Mouse (Mus musculus) E14TG2a.4 (cell line): ENCODE measurements around the gene Schip1.

Source experiments
- H3K27me3 ChIP-seq: 2 replicates; pipeline ENCODE4 v1.6.1; 2014; ENCODE audit warnings: low read length, control low read depth; ENCODE audit not compliant: insufficient read depth
- H3K36me3 ChIP-seq: 2 replicates; pipeline ENCODE4 v1.6.1; 2014; ENCODE audit warnings: low read length, control low read depth; ENCODE audit not compliant: insufficient read depth
- H3K4me1 ChIP-seq: replicated peaks from 2 replicates; pipeline ENCODE4 v1.6.1; 2014; ENCODE audit warnings: low read depth, low read length, control low read depth
- H3K4me3 ChIP-seq: replicated peaks from 2 replicates; pipeline ENCODE4 v1.5.1; 2014; ENCODE audit warnings: mild to moderate bottlenecking, low read length
- H3K9me3 ChIP-seq: 2 replicates; pipeline ENCODE4 v1.6.1; 2014; ENCODE audit warnings: low read length, control low read depth
- CTCF ChIP-seq: conservative IDR thresholded peaks from 2 replicates; pipeline ENCODE4 v1.5.1; 2014; ENCODE audit warnings: low read length
- NANOG ChIP-seq: IDR thresholded peaks from 2 replicates; pipeline ENCODE4 v1.6.1; 2014; ENCODE audit warnings: borderline replicate concordance, low read length, mixed read lengths
- POU5F1 ChIP-seq: IDR thresholded peaks from 2 replicates; pipeline ENCODE4 v1.6.1; 2014; ENCODE audit warnings: low read length, borderline replicate concordance

Gene Schip1

GRCm38 (mm10) chr3:68470622-68471021, 406.0 kb downstream of the Schip1 start:
- H3K4me3 ChIP-seq = no peak overlapping the region
- peaks cover 54% of the 10 kb centered on the region for H3K4me1 ChIP-seq
- H3K27me3 ChIP-seq = no peaks in the 10 kb centered on the region
- H3K36me3 ChIP-seq = no peaks in the 10 kb centered on the region
- no peaks in the 10 kb centered on the region for H3K9me3 ChIP-seq
- TF ChIP-seq NANOG (no peak), CTCF (no peak)

- H3K4me3 ChIP-seq = peak overlapping the region; percentile 11; the same call in 1 of the 2 replicates
- TF ChIP-seq POU5F1 = no peak
- no peaks in the 10 kb centered on the region for H3K9me3 ChIP-seq
- peaks cover 59% of the 10 kb centered on the region for H3K4me1 ChIP-seq
- H3K27me3 ChIP-seq = no peaks in the 10 kb centered on the region
- no peaks in the 10 kb centered on the region for H3K36me3 ChIP-seq
Observed at GRCm38 (mm10) chr3:68476336-68476735, 411.7 kb downstream of the Schip1 start.

GRCm38 (mm10) chr3:68477478-68477877, 412.9 kb downstream of the Schip1 start:
- H3K36me3 ChIP-seq = no peaks in the 10 kb centered on the region
- TF ChIP-seq CTCF (no peak), POU5F1 (no peak), NANOG (no peak)
- 0 out of 2 replicates have a peak overlapping the region, but pooled peaks have one; percentile 18 for H3K4me3 ChIP-seq
- H3K9me3 ChIP-seq = no peaks in the 10 kb centered on the region
- H3K27me3 ChIP-seq = no peaks in the 10 kb centered on the region
- peaks cover 64% of the 10 kb centered on the region for H3K4me1 ChIP-seq

- Histone ChIP-seq H3K9me3 (no peaks in the 10 kb centered on the region), H3K36me3 (no peaks in the 10 kb centered on the region), H3K27me3 (no peaks in the 10 kb centered on the region), H3K4me1 (peaks cover 63% of the 10 kb centered on the region), H3K4me3 (no peak overlapping the region)
- no peak for TF ChIP-seq CTCF
- no peak for TF ChIP-seq POU5F1
- TF ChIP-seq NANOG = no peak
Observed at GRCm38 (mm10) chr3:68479266-68479665, 414.7 kb downstream of the Schip1 start.

GRCm38 (mm10) chr3:68483517-68483916, 418.9 kb downstream of the Schip1 start:
- peaks cover 39% of the 10 kb centered on the region for H3K4me1 ChIP-seq
- H3K9me3 ChIP-seq = no peaks in the 10 kb centered on the region
- H3K4me3 ChIP-seq = no peak overlapping the region
- no peaks in the 10 kb centered on the region for H3K27me3 ChIP-seq
- TF ChIP-seq CTCF (no peak), POU5F1 (no peak)
- H3K36me3 ChIP-seq = no peaks in the 10 kb centered on the region

GRCm38 (mm10) chr3:68484021-68484420, 419.4 kb downstream of the Schip1 start:
- H3K27me3 ChIP-seq = no peaks in the 10 kb centered on the region
- H3K4me3 ChIP-seq = no peak overlapping the region
- TF ChIP-seq NANOG (no peak), POU5F1 (no peak), CTCF (no peak)
- no peaks in the 10 kb centered on the region for H3K36me3 ChIP-seq
- H3K4me1 ChIP-seq = peaks cover 40% of the 10 kb centered on the region
- no peaks in the 10 kb centered on the region for H3K9me3 ChIP-seq

- TF ChIP-seq CTCF = 0 out of 2 replicates have a peak, but pooled peaks have one; percentile 9
- TF ChIP-seq NANOG = no peak
- Histone ChIP-seq H3K9me3 (no peaks in the 10 kb centered on the region), H3K4me3 (no peak overlapping the region), H3K36me3 (no peaks in the 10 kb centered on the region), H3K4me1 (peaks cover 41% of the 10 kb centered on the region), H3K27me3 (no peaks in the 10 kb centered on the region)
Observed at GRCm38 (mm10) chr3:68484561-68484960, 420.0 kb downstream of the Schip1 start.

GRCm38 (mm10) chr3:68487621-68488020, 423.0 kb downstream of the Schip1 start:
- Histone ChIP-seq H3K27me3 (no peaks in the 10 kb centered on the region), H3K4me1 (peaks cover 64% of the 10 kb centered on the region), H3K9me3 (no peaks in the 10 kb centered on the region), H3K36me3 (peaks cover 9% of the 10 kb centered on the region), H3K4me3 (0 out of 2 replicates have a peak overlapping the region, but pooled peaks have one; percentile 14)
- TF ChIP-seq CTCF = no peak
- TF ChIP-seq NANOG = no peak
- TF ChIP-seq POU5F1 = no peak

GRCm38 (mm10) chr3:68488316-68488715, 423.7 kb downstream of the Schip1 start:
- peaks cover 9% of the 10 kb centered on the region for H3K36me3 ChIP-seq
- H3K9me3 ChIP-seq = no peaks in the 10 kb centered on the region
- TF ChIP-seq POU5F1 (no peak), NANOG (no peak), CTCF (no peak)
- H3K27me3 ChIP-seq = no peaks in the 10 kb centered on the region
- H3K4me1 ChIP-seq = peaks cover 61% of the 10 kb centered on the region
- 0 out of 2 replicates have a peak overlapping the region, but pooled peaks have one; percentile 14 for H3K4me3 ChIP-seq
